Mouse (Mus musculus) left cerebral cortex, adult 8-10 months (tissue): Measurements from ENCODE around the gene Pigk. TPM values are rescaled to one million over a fixed set of nuclear protein-coding genes. Genes with fewer than 3 reads are reported as not detected.

Source experiments
- DNase-seq, 2 experiments: peaks; one replicate each; pipeline ENCODE4 v3.0.0; 2022; ENCODE audit warnings: low spot score in 2 of 2
- total RNA-seq, 4 experiments: library from RNA; stranded (reverse); gene quantifications; 2 replicates each; pipeline ENCODE4 v1.2.4; 2022

Gene Pigk
- total RNA-seq, 4 experiments from 2014 or later = 52.5 to 68.3 (median 54.0) TPM

GRCm38 (mm10) chr3:152896111-152896510 is 182.2 kb downstream of the Pigk start:
- DNase-seq = no peak

GRCm38 (mm10) chr3:152897196-152897595 is 183.3 kb downstream of the Pigk start:
- DNase-seq = no peak

- no peak for DNase-seq
These were observed 185.0 kb downstream of the Pigk start for GRCm38 (mm10) chr3:152898906-152899305.

GRCm38 (mm10) chr3:152905026-152905425 is 191.1 kb downstream of the Pigk start:
- DNase-seq = no peak

GRCm38 (mm10) chr3:152905800-152906199 is 191.9 kb downstream of the Pigk start:
- no peak for DNase-seq

GRCm38 (mm10) chr3:152907087-152907486 is 193.2 kb downstream of the Pigk start:
- no peak for DNase-seq

GRCm38 (mm10) chr3:152907683-152908082 is 193.8 kb downstream of the Pigk start:
- no peak for DNase-seq

- no peak for DNase-seq
These were observed 197.7 kb downstream of the Pigk start for GRCm38 (mm10) chr3:152911578-152911977.

- DNase-seq = no peak
These were observed 198.6 kb downstream of the Pigk start for GRCm38 (mm10) chr3:152912216-152913101.

GRCm38 (mm10) chr3:152913150-152913549 is 199.2 kb downstream of the Pigk start:
- DNase-seq = no peak

- no peak for DNase-seq
These were observed 199.7 kb downstream of the Pigk start for GRCm38 (mm10) chr3:152913625-152914024.

- no peak for DNase-seq
These were observed 200.5 kb downstream of the Pigk start for GRCm38 (mm10) chr3:152914376-152914775.

- DNase-seq = no peak
These were observed 203.7 kb downstream of the Pigk start for GRCm38 (mm10) chr3:152917579-152917978.

GRCm38 (mm10) chr3:152919101-152919500 is 205.2 kb downstream of the Pigk start:
- no peak for DNase-seq

GRCm38 (mm10) chr3:152920365-152920764 is 206.5 kb downstream of the Pigk start:
- no peak for DNase-seq

GRCm38 (mm10) chr3:152923530-152923929 is 209.6 kb downstream of the Pigk start:
- no peak for DNase-seq

- no peak for DNase-seq
These were observed 211.5 kb downstream of the Pigk start for GRCm38 (mm10) chr3:152925364-152925763.

GRCm38 (mm10) chr3:152926166-152926565 is 212.3 kb downstream of the Pigk start:
- no peak for DNase-seq

GRCm38 (mm10) chr3:152928287-152928975 is 214.5 kb downstream of the Pigk start:
- DNase-seq = no peak

- DNase-seq = no peak
These were observed 215.4 kb downstream of the Pigk start for GRCm38 (mm10) chr3:152929256-152929787.

GRCm38 (mm10) chr3:152929788-152930281 is 215.9 kb downstream of the Pigk start:
- no peak for DNase-seq

GRCm38 (mm10) chr3:152931354-152931753 is 217.5 kb downstream of the Pigk start:
- no peak for DNase-seq
